Mouse (Mus musculus): ENCODE measurements at regions not wholly inside any gene's neighbourhood (a gene's known extent, or its start where the extent isn't known, plus 50 kb on each side); places are given as distances from the start of the nearest gene placed in this dataset.

DNA sequence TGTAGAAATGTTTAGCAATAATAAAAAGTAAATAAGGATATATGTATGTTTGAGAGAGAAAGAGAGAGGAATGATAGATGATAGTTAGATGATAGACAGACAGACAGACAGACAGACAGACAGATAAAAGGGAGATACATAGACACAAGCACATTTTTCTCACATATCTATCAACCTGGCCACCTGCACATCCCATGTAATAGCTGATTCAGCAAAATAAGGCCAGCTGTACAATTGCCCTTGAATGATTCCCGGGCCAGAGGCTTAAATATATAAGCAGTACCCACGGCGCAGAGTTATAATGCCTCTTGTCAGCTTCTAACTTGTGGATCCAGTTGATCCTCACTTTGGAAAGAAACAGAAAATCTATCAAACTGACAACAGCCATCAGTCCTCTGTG is 178.5 kb downstream of the Tmem114 start:
- Histone ChIP-seq H3K27me3 (ENCODE audit: control insufficient read depth, insufficient read depth, low read length) (no peaks in the 10 kb centered on the region), H3K4me1 (ENCODE audit: control insufficient read depth, insufficient read depth, low read length) (no peaks in the 10 kb centered on the region), H3K9ac (ENCODE audit: low read depth, low read length) (no peak overlapping the region), H3K36me3 (ENCODE audit: control insufficient read depth, insufficient read depth, low read length) (no peaks in the 10 kb centered on the region), H3K79me2 (replicated peaks; ENCODE audit: control insufficient read depth, insufficient read depth, low read length) (no peaks in the 10 kb centered on the region), H3K27ac (no peak overlapping the region), H3K4me3 (no peak overlapping the region)
- no peak for DNase-seq
- TF ChIP-seq CTCF (IDR thresholded peaks at IDR 0.05) (no peak), POLR2A (IDR thresholded peaks at IDR 0.05; ENCODE audit: insufficient read depth, low read depth, low read length) (no peak), EP300 (IDR thresholded peaks at IDR 0.05; ENCODE audit: insufficient read depth, low read depth, low read length) (no peak)
- 86% methylated on average over 3 of the region's 3 CpGs for WGBS
- intact Hi-C loops (cut with DNase I), result no loop called here

DNA sequence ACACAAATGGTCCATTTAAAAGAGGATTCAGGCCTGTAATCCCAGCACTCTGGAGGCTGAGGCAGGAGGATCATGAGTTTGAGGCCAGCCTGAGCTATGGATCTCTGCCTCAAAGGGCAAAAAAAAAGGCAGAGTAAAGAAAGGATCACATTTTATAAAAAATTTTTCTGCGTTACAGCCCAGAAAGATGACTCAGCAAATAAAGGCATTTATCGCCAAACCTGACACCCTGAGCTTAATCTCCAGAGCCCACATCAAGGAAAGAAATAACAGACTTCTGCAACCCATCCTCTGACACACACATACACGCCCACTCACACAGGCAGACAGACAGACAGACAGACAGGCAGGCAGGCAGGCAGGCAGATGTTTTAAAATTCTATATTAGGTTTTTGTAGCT is 179.3 kb downstream of the Tmem114 start:
- H3K9ac ChIP-seq (ENCODE audit: low read depth, low read length), result no peak overlapping the region
- H3K27ac ChIP-seq, result no peak overlapping the region
- WGBS, result 62% methylated on average over 3 of the region's 3 CpGs
- DNase-seq, result no peak
- intact Hi-C loops (cut with DNase I), result no loop called here
- no peaks in the 10 kb centered on the region for H3K36me3 ChIP-seq (ENCODE audit: control insufficient read depth, insufficient read depth, low read length)
- H3K27me3 ChIP-seq (ENCODE audit: control insufficient read depth, insufficient read depth, low read length), result no peaks in the 10 kb centered on the region
- no peak overlapping the region for H3K4me3 ChIP-seq
- TF ChIP-seq POLR2A (IDR thresholded peaks at IDR 0.05; ENCODE audit: insufficient read depth, low read depth, low read length) (no peak), CTCF (IDR thresholded peaks at IDR 0.05) (no peak)
- H3K4me1 ChIP-seq (ENCODE audit: control insufficient read depth, insufficient read depth, low read length), result no peaks in the 10 kb centered on the region
- no peaks in the 10 kb centered on the region for H3K79me2 ChIP-seq (replicated peaks; ENCODE audit: control insufficient read depth, insufficient read depth, low read length)

DNA sequence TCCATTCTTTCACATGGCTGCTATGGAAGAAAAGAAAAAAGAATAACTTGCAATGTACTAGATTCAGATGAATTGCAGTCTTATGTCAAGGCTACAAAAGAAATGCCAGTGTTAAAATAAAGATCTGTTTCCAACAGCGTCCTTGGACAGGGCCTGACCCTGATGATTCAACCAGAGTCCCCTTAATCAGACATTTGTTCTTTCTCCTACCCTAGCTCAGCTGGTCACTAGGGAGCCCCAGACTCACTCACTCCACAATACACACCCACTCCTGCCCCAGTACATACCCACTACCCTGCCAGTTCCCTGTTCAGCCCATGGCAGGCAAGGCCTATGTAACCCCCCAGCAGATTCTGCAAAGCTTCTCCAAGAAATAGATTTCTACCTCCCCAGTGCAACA is 190.6 kb downstream of the Tmem114 start:
- WGBS, result 78% methylated on average over 1 of the region's 1 CpGs
- Histone ChIP-seq H3K36me3 (ENCODE audit: control insufficient read depth, insufficient read depth, low read length) (0 out of 2 replicates have a peak, but pooled peaks cover 1% of the 10 kb centered on the region), H3K4me3 (no peak overlapping the region), H3K79me2 (replicated peaks; ENCODE audit: control insufficient read depth, insufficient read depth, low read length) (no peaks in the 10 kb centered on the region), H3K27me3 (ENCODE audit: control insufficient read depth, insufficient read depth, low read length) (no peaks in the 10 kb centered on the region), H3K4me1 (ENCODE audit: control insufficient read depth, insufficient read depth, low read length) (no peaks in the 10 kb centered on the region; the same call in 1 of the 2 replicates), H3K27ac (no peak overlapping the region), H3K9ac (ENCODE audit: low read depth, low read length) (no peak overlapping the region)
- TF ChIP-seq EP300 (IDR thresholded peaks at IDR 0.05; ENCODE audit: insufficient read depth, low read depth, low read length) (no peak), CTCF (IDR thresholded peaks at IDR 0.05) (no peak), POLR2A (IDR thresholded peaks at IDR 0.05; ENCODE audit: insufficient read depth, low read depth, low read length) (no peak)
- intact Hi-C loops (cut with DNase I), result loop anchor here (5.0 kb wide), 1 partner anchor 1672 kb away; no protein-coding TSS in a partner anchor
- no peak for DNase-seq

DNA sequence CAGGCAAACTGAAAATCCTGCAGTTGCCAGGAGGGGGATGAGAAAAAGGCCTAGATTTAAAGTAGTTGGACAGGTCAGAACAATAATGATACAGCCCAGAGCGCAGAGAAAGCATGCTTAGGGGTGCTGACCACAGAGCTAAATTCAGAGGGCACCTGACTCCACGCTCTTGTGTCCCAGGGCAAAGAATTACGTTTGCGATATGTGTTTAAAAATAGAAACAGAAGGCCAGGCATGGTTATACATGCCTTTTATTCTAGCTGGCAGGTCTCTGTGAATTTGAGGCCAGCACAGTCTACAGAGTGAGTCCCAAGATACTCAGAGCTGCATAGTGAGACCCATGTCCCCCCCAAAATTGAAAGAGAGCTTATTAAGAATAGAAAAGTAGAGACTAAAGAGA is 192.9 kb downstream of the Tmem114 start:
- DNase-seq, result peak in 1 of 2 experiments; percentile 54
- TF ChIP-seq CTCF (IDR thresholded peaks at IDR 0.05) (0 out of 2 replicates have a peak, but pooled peaks have one; percentile 7), EP300 (IDR thresholded peaks at IDR 0.05; ENCODE audit: insufficient read depth, low read depth, low read length) (peak; percentile 91), POLR2A (IDR thresholded peaks at IDR 0.05; ENCODE audit: insufficient read depth, low read depth, low read length) (no peak)
- Histone ChIP-seq H3K4me1 (ENCODE audit: control insufficient read depth, insufficient read depth, low read length) (no peaks in the 10 kb centered on the region; the same call in 1 of the 2 replicates), H3K4me3 (no peak overlapping the region), H3K27me3 (ENCODE audit: control insufficient read depth, insufficient read depth, low read length) (no peaks in the 10 kb centered on the region), H3K9ac (ENCODE audit: low read depth, low read length) (no peak overlapping the region), H3K79me2 (replicated peaks; ENCODE audit: control insufficient read depth, insufficient read depth, low read length) (no peaks in the 10 kb centered on the region), H3K27ac (peak overlapping the region; percentile 79), H3K36me3 (ENCODE audit: control insufficient read depth, insufficient read depth, low read length) (peaks cover 3% of the 10 kb centered on the region; the same call in 1 of the 2 replicates)
- 40% methylated on average over 4 of the region's 4 CpGs for WGBS
- intact Hi-C loops (cut with DNase I), result loop anchor here (5.0 kb wide), 1 partner anchor 1670 kb away; no protein-coding TSS in a partner anchor

DNA sequence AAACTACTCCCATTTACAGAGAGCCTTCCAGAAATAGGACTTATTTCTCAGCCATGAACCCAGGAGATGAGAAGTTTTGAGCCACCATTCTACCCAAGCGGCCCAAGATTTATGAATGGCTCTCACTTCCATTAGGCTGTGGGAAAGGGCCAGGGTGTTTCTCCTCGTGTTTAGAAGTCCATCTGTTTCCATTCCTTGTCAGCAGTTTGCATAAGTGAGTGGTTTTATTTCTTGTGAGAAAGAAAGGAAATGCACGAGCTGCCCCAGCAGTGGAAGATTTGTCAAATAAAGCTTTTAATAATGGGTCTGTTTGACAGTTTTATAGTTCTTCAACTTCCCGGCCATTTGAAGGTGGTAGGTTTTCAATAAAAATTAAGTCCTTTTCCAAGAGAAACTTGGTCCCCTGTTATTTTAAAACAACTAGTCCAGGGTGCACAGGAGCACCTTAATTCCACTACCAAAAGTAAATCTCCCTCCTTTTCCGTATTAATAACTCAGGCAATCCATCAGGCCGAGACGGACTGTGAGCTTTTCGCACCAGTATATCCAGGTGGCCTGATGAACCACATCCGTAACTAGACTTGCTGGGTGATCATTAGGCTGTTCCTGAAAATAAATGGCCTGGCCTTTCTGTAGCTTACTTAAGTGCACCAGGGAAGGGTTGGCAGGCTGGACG is 201.2 kb downstream of the Tmem114 start:
- intact Hi-C loops (cut with DNase I), result no loop called here
- WGBS, result 79% methylated on average over 10 of the region's 10 CpGs

More for the DNA sequence above, 201.2 kb downstream of the Tmem114 start:
- no peaks in the 10 kb centered on the region for H3K79me2 ChIP-seq (replicated peaks; ENCODE audit: control insufficient read depth, insufficient read depth, low read length)
- no peak overlapping the region for H3K4me3 ChIP-seq
- no peak for DNase-seq
- no peak for TF ChIP-seq CTCF (IDR thresholded peaks at IDR 0.05)
- TF ChIP-seq EP300 (IDR thresholded peaks at IDR 0.05; ENCODE audit: insufficient read depth, low read depth, low read length), result no peak
- TF ChIP-seq POLR2A (IDR thresholded peaks at IDR 0.05; ENCODE audit: insufficient read depth, low read depth, low read length), result no peak
- H3K4me1 ChIP-seq (ENCODE audit: control insufficient read depth, insufficient read depth, low read length), result no peaks in the 10 kb centered on the region
- no peak overlapping the region for H3K27ac ChIP-seq
- no peaks in the 10 kb centered on the region for H3K27me3 ChIP-seq (ENCODE audit: control insufficient read depth, insufficient read depth, low read length)
- H3K9ac ChIP-seq (ENCODE audit: low read depth, low read length), result no peak overlapping the region
- peaks cover 2% of the 10 kb centered on the region; the same call in 1 of the 2 replicates for H3K36me3 ChIP-seq (ENCODE audit: control insufficient read depth, insufficient read depth, low read length)

All from heart, adult 2 months (tissue).